Mouse (Mus musculus): ENCODE measurements at regions not wholly inside any gene's neighbourhood (a gene's known extent, or its start where the extent isn't known, plus 50 kb on each side); places are given as distances from the start of the nearest gene placed in this dataset.

DNA sequence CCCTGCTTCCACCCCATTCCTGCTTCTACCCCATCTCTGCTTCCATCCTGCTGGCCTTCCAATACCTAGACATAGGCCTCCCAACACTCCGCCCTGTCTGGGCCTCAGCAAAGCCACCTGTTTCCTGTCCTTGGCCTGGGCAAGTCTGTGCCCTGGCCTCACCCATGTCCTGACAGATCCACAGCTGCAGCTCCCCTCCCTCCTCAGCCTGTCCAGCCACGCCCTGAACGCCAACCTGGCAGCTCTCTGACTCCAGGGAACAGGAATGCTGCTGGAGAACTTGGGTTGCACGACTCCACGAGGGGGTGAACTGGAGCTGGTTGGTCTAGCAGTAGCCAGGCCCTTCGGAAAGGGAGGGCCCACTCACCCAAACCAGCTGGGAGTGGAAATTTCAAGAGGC lies 966.1 kb downstream of the 4930447A16Rik start:
- DNase-seq (ENCODE audit: extremely low read depth), result no peak
- dilution Hi-C loops (cut with MboI; ENCODE audit: extremely low pct_ligation_motif_present, extremely low pct_unique_long_range_greater_than_20kb, low sequenced_read_pairs) (no loop called here), in situ Hi-C loops (cut with MboI; ENCODE audit: low pct_ligation_motif_present, low pct_unique_long_range_greater_than_20kb, low sequenced_read_pairs) (no loop called here)
- Histone ChIP-seq H3K4me1 (ENCODE audit: control insufficient read depth in 1 of 2, insufficient read depth in 2 of 2) (peaks cover 5 to 10% of the 10 kb centered on the region in 2 experiments), H3K27ac (ENCODE audit: insufficient read depth, low read depth) (no peak overlapping the region), H3K4me3 (replicated peaks in 1 of 3; ENCODE audit: low read depth in 2 of 3, low read length in 2 of 3, poor library complexity in 1 of 3) (no peak overlapping the region), H3K36me3 (replicated peaks in 1 of 2; ENCODE audit: control insufficient read depth in 1 of 2, insufficient read depth in 1 of 2, low read length in 1 of 2) (no peaks in the 10 kb centered on the region), H3K27me3 (replicated peaks) (no peaks in the 10 kb centered on the region), H3K79me2 (replicated peaks; ENCODE audit: control insufficient read depth, extremely low read depth, insufficient read depth, poor library complexity, severe bottlenecking) (no peaks in the 10 kb centered on the region), H3K4me2 (ENCODE audit: insufficient read depth, low read depth, poor library complexity, severe bottlenecking) (no peak overlapping the region), H3K9me3 (replicated peaks; ENCODE audit: low read length) (no peaks in the 10 kb centered on the region), H3K9ac (ENCODE audit: insufficient read depth, low read depth) (no peak overlapping the region)
- TF ChIP-seq CTCF (conservative IDR thresholded peaks at IDR 0.05 in 1 of 2, IDR thresholded peaks at IDR 0.05 in 1 of 2; ENCODE audit: low read depth in 2 of 2, low read length in 2 of 2) (no peak), POLR2A (IDR thresholded peaks at IDR 0.05; ENCODE audit: low read depth, low read length) (no peak), KAT2A (IDR thresholded peaks at IDR 0.05; ENCODE audit: insufficient replicate concordance, low read length) (no peak), RCOR1 (conservative IDR thresholded peaks at IDR 0.05; ENCODE audit: low read depth, low read length) (no peak), CHD2 (IDR thresholded peaks at IDR 0.05; ENCODE audit: low read length) (no peak), TCF12 (IDR thresholded peaks at IDR 0.05; ENCODE audit: low read depth, low read length) (0 out of 2 replicates have a peak, but pooled peaks have one; percentile 29)

DNA sequence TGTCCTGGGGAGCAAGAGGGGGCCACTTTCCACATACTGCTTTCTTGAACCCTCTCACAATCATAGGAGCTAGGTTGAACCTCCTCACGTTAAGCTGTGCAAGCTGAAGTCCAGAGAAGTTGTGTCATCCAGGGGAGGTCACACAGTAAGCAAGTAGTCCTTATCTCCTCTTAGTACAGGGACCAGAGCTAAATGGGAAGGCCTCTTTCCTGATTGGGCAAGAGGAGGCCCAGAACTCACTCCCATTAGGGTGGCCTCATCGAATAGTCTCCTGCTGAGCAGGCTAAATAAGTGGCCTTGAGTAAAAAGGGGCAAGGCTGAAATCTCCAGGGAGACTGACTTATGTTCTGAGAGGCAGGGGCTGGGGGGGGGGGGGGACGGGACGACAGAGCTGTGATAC lies 966.5 kb downstream of the 4930447A16Rik start:
- in situ Hi-C loops (cut with MboI; ENCODE audit: low pct_ligation_motif_present, low pct_unique_long_range_greater_than_20kb, low sequenced_read_pairs), result no loop called here

DNA sequence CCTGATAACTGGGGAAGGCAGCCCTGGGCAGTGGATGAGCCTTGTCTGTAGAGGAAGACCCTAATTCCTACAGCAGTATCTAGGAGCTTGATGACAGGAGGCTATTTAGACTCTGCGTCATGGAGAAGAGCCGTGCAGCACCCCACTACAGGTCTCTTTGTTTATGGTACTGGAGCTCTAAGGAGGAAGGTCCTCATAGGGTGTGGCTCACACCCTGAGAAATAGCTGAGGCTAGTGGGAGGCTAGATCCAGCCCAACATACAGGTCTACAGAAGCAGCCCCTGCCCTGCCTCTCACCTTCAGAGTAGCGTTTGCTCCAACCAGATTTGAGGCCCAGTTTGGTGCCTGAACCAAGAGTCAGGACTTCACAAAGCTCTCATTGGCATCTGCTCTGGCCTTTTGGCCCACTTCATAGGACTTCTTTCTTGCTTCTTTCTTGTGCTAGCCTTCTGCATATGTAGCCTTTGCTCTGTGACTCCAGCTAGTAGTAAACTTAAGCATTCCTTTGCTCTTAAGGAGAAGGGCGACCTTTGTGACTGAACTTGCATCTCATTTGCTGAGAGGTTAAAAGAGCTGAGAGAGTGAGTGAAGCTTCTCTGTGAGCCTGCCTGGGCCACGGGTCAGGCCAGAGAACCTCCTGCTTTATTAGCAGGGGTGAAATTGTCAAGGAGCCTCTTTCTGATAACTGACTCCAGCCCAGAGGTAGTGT lies 967.2 kb downstream of the 4930447A16Rik start:
- no peak for TF ChIP-seq MAFK (IDR thresholded peaks at IDR 0.05; ENCODE audit: insufficient replicate concordance, low read length)
- no peak for TF ChIP-seq TCF12 (IDR thresholded peaks at IDR 0.05; ENCODE audit: low read depth, low read length)
- no peak for TF ChIP-seq TBP (conservative IDR thresholded peaks at IDR 0.05; ENCODE audit: low read depth, low read length)
- TF ChIP-seq CHD2 (IDR thresholded peaks at IDR 0.05; ENCODE audit: low read length), result no peak
- TF ChIP-seq NELFE (IDR thresholded peaks at IDR 0.05; ENCODE audit: low read depth, low read length), result no peak
- TF ChIP-seq SMC3 (IDR thresholded peaks at IDR 0.05; ENCODE audit: low read depth, low read length), result no peak
- no peak for TF ChIP-seq POLR2AphosphoS2 (IDR thresholded peaks at IDR 0.05; ENCODE audit: low read depth, low read length)
- TF ChIP-seq ZMIZ1 (IDR thresholded peaks at IDR 0.05; ENCODE audit: low read depth, low read length), result no peak
- TF ChIP-seq IRF4 (IDR thresholded peaks at IDR 0.05; ENCODE audit: low read depth, low read length), result no peak
- TF ChIP-seq POLR2A (IDR thresholded peaks at IDR 0.05; ENCODE audit: low read depth, low read length), result no peak
- TF ChIP-seq MAZ (IDR thresholded peaks at IDR 0.05; ENCODE audit: low read depth, low read length), result no peak
- TF ChIP-seq MYC (IDR thresholded peaks at IDR 0.05; ENCODE audit: low read depth, low read length), result no peak
- TF ChIP-seq ZKSCAN1 (IDR thresholded peaks at IDR 0.05; ENCODE audit: borderline replicate concordance, low read depth, low read length), result no peak
- TF ChIP-seq KAT2A (IDR thresholded peaks at IDR 0.05; ENCODE audit: insufficient replicate concordance, low read length), result no peak
- TF ChIP-seq EP300 (IDR thresholded peaks at IDR 0.05; ENCODE audit: low read length), result no peak
- Histone ChIP-seq H3K27me3 (replicated peaks) (no peaks in the 10 kb centered on the region), H3K4me1 (ENCODE audit: control insufficient read depth in 1 of 2, insufficient read depth in 2 of 2) (peaks cover 5 to 10% of the 10 kb centered on the region in 2 experiments), H3K9me3 (replicated peaks; ENCODE audit: low read length) (no peaks in the 10 kb centered on the region), H3K9ac (ENCODE audit: insufficient read depth, low read depth) (no peak overlapping the region), H3K4me3 (replicated peaks in 1 of 3; ENCODE audit: low read depth in 2 of 3, low read length in 2 of 3, poor library complexity in 1 of 3) (no peak overlapping the region), H3K79me2 (replicated peaks; ENCODE audit: control insufficient read depth, extremely low read depth, insufficient read depth, poor library complexity, severe bottlenecking) (no peaks in the 10 kb centered on the region), H3K27ac (ENCODE audit: insufficient read depth, low read depth) (no peak overlapping the region), H3K36me3 (replicated peaks in 1 of 2; ENCODE audit: control insufficient read depth in 1 of 2, insufficient read depth in 1 of 2, low read length in 1 of 2) (no peaks in the 10 kb centered on the region), H3K4me2 (ENCODE audit: insufficient read depth, low read depth, poor library complexity, severe bottlenecking) (no peak overlapping the region)
- DNase-seq (ENCODE audit: extremely low read depth), result no peak
- in situ Hi-C loops (cut with MboI; ENCODE audit: low pct_ligation_motif_present, low pct_unique_long_range_greater_than_20kb, low sequenced_read_pairs) (no loop called here), dilution Hi-C loops (cut with MboI; ENCODE audit: extremely low pct_ligation_motif_present, extremely low pct_unique_long_range_greater_than_20kb, low sequenced_read_pairs) (no loop called here)

More for the DNA sequence above, 966.5 kb downstream of the 4930447A16Rik start:
- no peak for DNase-seq (ENCODE audit: extremely low read depth)
- Histone ChIP-seq H3K4me3 (replicated peaks in 1 of 3; ENCODE audit: low read depth in 2 of 3, low read length in 2 of 3, poor library complexity in 1 of 3) (no peak overlapping the region), H3K9me3 (replicated peaks; ENCODE audit: low read length) (no peaks in the 10 kb centered on the region), H3K9ac (ENCODE audit: insufficient read depth, low read depth) (no peak overlapping the region), H3K36me3 (replicated peaks in 1 of 2; ENCODE audit: control insufficient read depth in 1 of 2, insufficient read depth in 1 of 2, low read length in 1 of 2) (no peaks in the 10 kb centered on the region), H3K4me2 (ENCODE audit: insufficient read depth, low read depth, poor library complexity, severe bottlenecking) (no peak overlapping the region), H3K79me2 (replicated peaks; ENCODE audit: control insufficient read depth, extremely low read depth, insufficient read depth, poor library complexity, severe bottlenecking) (no peaks in the 10 kb centered on the region), H3K27ac (ENCODE audit: insufficient read depth, low read depth) (no peak overlapping the region), H3K27me3 (replicated peaks) (no peaks in the 10 kb centered on the region), H3K4me1 (ENCODE audit: control insufficient read depth in 1 of 2, insufficient read depth in 2 of 2) (peaks cover 5 to 10% of the 10 kb centered on the region in 2 experiments)
- dilution Hi-C loops (cut with MboI; ENCODE audit: extremely low pct_ligation_motif_present, extremely low pct_unique_long_range_greater_than_20kb, low sequenced_read_pairs), result no loop called here
- TF ChIP-seq TCF12 (IDR thresholded peaks at IDR 0.05; ENCODE audit: low read depth, low read length) (no peak), GABPA (IDR thresholded peaks at IDR 0.05; ENCODE audit: insufficient replicate concordance, low read depth, low read length) (no peak), IRF4 (IDR thresholded peaks at IDR 0.05; ENCODE audit: low read depth, low read length) (no peak), POLR2A (IDR thresholded peaks at IDR 0.05; ENCODE audit: low read depth, low read length) (no peak), ZNF384 (IDR thresholded peaks at IDR 0.05; ENCODE audit: low read depth, low read length) (no peak), CTCF (conservative IDR thresholded peaks at IDR 0.05 in 1 of 2, IDR thresholded peaks at IDR 0.05 in 1 of 2; ENCODE audit: low read depth in 2 of 2, low read length in 2 of 2) (no peak), BHLHE40 (IDR thresholded peaks at IDR 0.05; ENCODE audit: low read depth, low read length) (no peak), E2F4 (IDR thresholded peaks at IDR 0.05; ENCODE audit: insufficient replicate concordance, low read depth, low read length) (no peak), SIN3A (IDR thresholded peaks at IDR 0.05; ENCODE audit: low read length) (no peak), KAT2A (IDR thresholded peaks at IDR 0.05; ENCODE audit: insufficient replicate concordance, low read length) (no peak), PAX5 (IDR thresholded peaks at IDR 0.05; ENCODE audit: low read length) (no peak)

Measured in CH12.LX (cell line).